Mouse (Mus musculus): Measurements from ENCODE around the gene Acox2.

DNA sequence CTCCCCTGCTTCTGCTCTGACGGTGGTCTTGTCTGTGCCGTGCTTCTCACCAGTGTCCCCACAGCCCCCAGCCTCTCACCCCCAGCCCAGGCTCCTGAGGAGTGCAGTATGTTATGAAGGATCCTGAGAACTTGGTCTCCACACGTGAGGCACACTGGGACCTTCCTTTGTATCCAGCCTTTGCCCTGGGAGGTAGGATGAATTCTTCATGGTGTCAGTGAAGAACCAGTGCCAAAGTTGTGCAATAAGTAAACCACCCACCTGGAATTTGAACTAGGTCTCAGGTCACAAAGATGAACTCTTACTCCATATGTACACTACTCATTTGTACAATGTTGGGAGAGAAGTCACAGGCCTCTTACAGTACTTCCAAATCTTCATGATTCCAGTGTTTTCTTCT, at the start of gene Acox2:
- TF ChIP-seq CTCF (IDR thresholded peaks at IDR 0.05; ENCODE audit: insufficient read depth, low read depth, low read length): no peak
- no peak for TF ChIP-seq POLR2A (IDR thresholded peaks at IDR 0.05; ENCODE audit: insufficient read depth, low read depth, low read length)

Data from olfactory bulb, adult 2 months (tissue).